ENCODE assay signal across 12 mouse cellular contexts in genomic region chr11:108061571-108062479, GRCm38 (mm10).
DNase-seq lines count a peak whose midpoint lies in the region; ATAC-seq and TF ChIP-seq lines count a peak whose summit lies in the region.
"Had no signal": no experiment of that assay in that cellular context is flagged by ENCODE, and none has a peak within 500 bp of the region (broad histone marks: within the 10 kb centered on the region; RNA-seq: fewer than 3 reads in every experiment).

No protein-coding gene starts in this region.

- no peak for TF ChIP-seq CTCF in hindbrain, postnatal 0 days (IDR thresholded peaks at IDR 0.05; ENCODE audit: low read depth)

- no peaks in the 10 kb centered on the region for H3K9me3 ChIP-seq in heart, embryonic 12.5 days (replicated peaks)
- no peaks in the 10 kb centered on the region for H3K9me3 ChIP-seq in hindbrain, postnatal 0 days (ENCODE audit: low read length)
- H3K9me3 ChIP-seq: forebrain, embryonic 10.5 days; midbrain, embryonic 15.5 days had no signal

- WGBS in heart, embryonic 12.5 days: 85% methylated on average over 17 of the region's 17 CpGs
- WGBS in hindbrain, postnatal 0 days: 75% methylated on average over 17 of the region's 17 CpGs

- no peaks in the 10 kb centered on the region for H3K27me3 ChIP-seq in heart, embryonic 12.5 days (replicated peaks)
- no peaks in the 10 kb centered on the region for H3K27me3 ChIP-seq in hindbrain, postnatal 0 days (ENCODE audit: insufficient read depth, low read length)
- H3K27me3 ChIP-seq: midbrain, embryonic 15.5 days had no signal

- H3K9ac ChIP-seq in heart, embryonic 12.5 days: no peak overlapping the region
- no peak overlapping the region for H3K9ac ChIP-seq in hindbrain, postnatal 0 days (replicated peaks; ENCODE audit: low read length)
- H3K9ac ChIP-seq: midbrain, embryonic 15.5 days had no signal

- H3K4me1 ChIP-seq in heart, embryonic 12.5 days (replicated peaks): no peaks in the 10 kb centered on the region
- H3K4me1 ChIP-seq in hindbrain, postnatal 0 days (ENCODE audit: insufficient read depth, low read length): no peaks in the 10 kb centered on the region
- H3K4me1 ChIP-seq: midbrain, embryonic 15.5 days had no signal

- H3K4me2 ChIP-seq in heart, embryonic 12.5 days: no peak overlapping the region
- no peak overlapping the region for H3K4me2 ChIP-seq in hindbrain, postnatal 0 days (ENCODE audit: low read depth, low read length)
- H3K4me2 ChIP-seq: midbrain, embryonic 15.5 days had no signal

- H3K27ac ChIP-seq in heart, embryonic 12.5 days (ENCODE audit: poor library complexity, severe bottlenecking): no peak overlapping the region
- no peak overlapping the region for H3K27ac ChIP-seq in hindbrain, postnatal 0 days
- H3K27ac ChIP-seq: forebrain, embryonic 10.5 days; midbrain, embryonic 15.5 days had no signal

- ATAC-seq in heart, embryonic 12.5 days (ENCODE audit: insufficient number of reproducible peaks, low FRiP score): no peak
- ATAC-seq in hindbrain, postnatal 0 days: no peak
- ATAC-seq: activated CD4-positive, CD25-positive, alpha-beta regulatory T cell, adult 4 months; midbrain, embryonic 15.5 days had no signal

- H3K4me3 ChIP-seq in heart, embryonic 12.5 days: no peak overlapping the region
- H3K4me3 ChIP-seq in hindbrain, postnatal 0 days (ENCODE audit: low read length): no peak overlapping the region
- H3K4me3 ChIP-seq: forebrain, embryonic 10.5 days; midbrain, embryonic 15.5 days had no signal

- H3K36me3 ChIP-seq in heart, embryonic 12.5 days: no peaks in the 10 kb centered on the region
- H3K36me3 ChIP-seq in hindbrain, postnatal 0 days (ENCODE audit: insufficient read depth, low read length): no peaks in the 10 kb centered on the region
- H3K36me3 ChIP-seq: forebrain, embryonic 10.5 days; midbrain, embryonic 15.5 days had no signal

- DNase-seq in heart, adult 18-20 months: peak; percentile 67 to 80
- DNase-seq in right cerebral cortex, adult 2 months (ENCODE audit: low spot score in 2 of 2): peak; percentile 55 to 56
- no peak for DNase-seq in right cerebral cortex, postnatal 14 days
- peak; percentile 26 for DNase-seq in heart, postnatal 4 days
- DNase-seq in telencephalon, adult 2 months (ENCODE audit: low read depth, low spot score): peak; percentile 87
- no peak for DNase-seq in urinary bladder, postnatal 25 days (ENCODE audit: low spot score)
- no peak for DNase-seq in hindbrain, postnatal 0 days (ENCODE audit: low spot score)
- DNase-seq: cerebellum, adult 18-20 months had no signal

Comparison
In these comparisons a context has a peak if more than half of its experiments do, and no peak if none do; other contexts are left out.
1. DNase-seq: peak in heart, adult 18-20 months (2 of 2), right cerebral cortex, adult 2 months (2 of 2), heart, postnatal 4 days (single experiment) and telencephalon, adult 2 months (single experiment); none in right cerebral cortex, postnatal 14 days (single experiment), urinary bladder, postnatal 25 days (single experiment) and hindbrain, postnatal 0 days (single experiment).